Mouse (Mus musculus) forebrain, postnatal 0 days (tissue): ENCODE measurements around the gene Eea1. TPM values are rescaled to one million over a fixed set of nuclear protein-coding genes. Genes with fewer than 3 reads are reported as not detected.

Source experiments
- ATAC-seq: fragments of 200-750 bp; cut with Nextera tagmentation; 2 replicates; pipeline ENCODE4 v1.8.0; 2017; ENCODE audit warnings: mild to moderate bottlenecking, moderate library complexity
- DNase-seq: peaks from one replicate; pipeline ENCODE4 v3.0.0-alpha.2; 2015
- H3K27ac ChIP-seq: fragments of 300-500 bp; sonication (generic); 2 replicates; pipeline ENCODE4 v1.5.1; 2014; ENCODE audit warnings: low read depth, mild to moderate bottlenecking, antibody characterized with exemption, low read length, moderate library complexity, mixed read lengths
- H3K27me3 ChIP-seq: fragments of 300-500 bp; sonication (generic); 2 replicates; pipeline ENCODE4 v1.6.1; 2014; ENCODE audit warnings: mild to moderate bottlenecking, low read length, mixed read lengths; ENCODE audit not compliant: insufficient read depth
- H3K36me3 ChIP-seq: fragments of 300-500 bp; sonication (generic); 2 replicates; pipeline ENCODE4 v1.6.1; 2014; ENCODE audit warnings: mild to moderate bottlenecking, moderate library complexity; ENCODE audit not compliant: insufficient read depth
- H3K4me1 ChIP-seq: fragments of 300-500 bp; sonication (generic); 2 replicates; pipeline ENCODE4 v1.6.1; 2014; ENCODE audit warnings: antibody characterized with exemption; ENCODE audit not compliant: insufficient read depth
- H3K4me2 ChIP-seq: fragments of 300-500 bp; sonication (generic); 2 replicates; pipeline ENCODE4 v1.6.1; 2014; ENCODE audit warnings: low read depth, mild to moderate bottlenecking, moderate library complexity
- H3K4me3 ChIP-seq: fragments of 300-500 bp; sonication (generic); 2 replicates; pipeline ENCODE4 v1.5.1; 2014; ENCODE audit warnings: low read depth, low read length, mixed read lengths
- H3K9ac ChIP-seq: fragments of 300-500 bp; sonication (generic); 2 replicates; pipeline ENCODE4 v1.6.1; 2014; ENCODE audit warnings: mild to moderate bottlenecking
- H3K9me3 ChIP-seq: fragments of 300-500 bp; sonication (generic); 2 replicates; pipeline ENCODE4 v1.6.1; 2016; ENCODE audit warnings: low read length
- CTCF ChIP-seq: sonication (generic); IDR thresholded peaks from 2 replicates; pipeline ENCODE4 v1.5.1; 2016; ENCODE audit warnings: antibody characterized with exemption, control low read depth, low read depth
- WGBS: fragments of 180-500 bp; shearing (Covaris S2); extraction: QIAGEN DNeasy Blood & Tissue Kit; methylation state at CpG from one replicate; pipeline ENCODE4 v1.1.7; 2014; 5-methylcytosine and 5-hydroxymethylcytosine counted together
- polyA plus RNA-seq: library from polyadenylated mRNA; unstranded; fragments of >200 nt; fragmentation: Nextera tagmentation; extraction: Ambion mirVana; gene quantifications from 2 replicates; pipeline ENCODE4 v1.2.1, GENCODE M21; 2015
- total RNA-seq: library from RNA; depleted of rRNA; stranded (reverse); fragments of >200 nt; gene quantifications from 2 replicates; pipeline ENCODE4 v1.2.3, GENCODE M21; 2014

The Eea1 gene
- total and polyA plus RNA-seq, 2 experiments from 2014 or later, result 16.6 to 21.9 TPM

GRCm38 (mm10) chr10:95950194-95950593 is 9.7 kb downstream of the Eea1 start:
- Histone ChIP-seq H3K27me3 (no peaks in the 10 kb centered on the region), H3K36me3 (no peaks in the 10 kb centered on the region), H3K4me1 (no peaks in the 10 kb centered on the region), H3K4me3 (no peak overlapping the region), H3K27ac (no peak overlapping the region), H3K9me3 (no peaks in the 10 kb centered on the region), H3K4me2 (no peak overlapping the region), H3K9ac (no peak overlapping the region)
- ATAC-seq, result no peak
- no peak for TF ChIP-seq CTCF
- no peak for DNase-seq
- WGBS, result 92% methylated on average over 5 of the region's 5 CpGs

DNA sequence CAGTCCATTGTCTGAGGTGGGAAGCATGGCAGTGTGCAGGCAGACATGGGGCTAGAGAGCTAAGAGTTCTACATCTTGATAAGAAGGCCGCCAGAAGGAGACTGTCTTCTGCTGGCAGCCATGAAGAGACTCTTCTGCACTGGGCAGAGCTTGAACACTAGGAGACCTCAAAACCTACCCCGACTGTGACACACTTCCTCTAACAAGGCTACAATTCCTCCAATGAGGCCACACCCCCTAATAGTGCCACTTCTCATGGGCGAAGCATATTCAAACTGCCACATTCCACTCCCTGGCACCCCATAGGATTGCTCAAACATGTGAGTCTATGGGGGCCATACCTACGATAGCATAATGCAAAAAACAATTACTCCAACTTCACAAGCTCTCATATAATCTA is 10.3 kb downstream of the Eea1 start:
- no peak overlapping the region for H3K9ac ChIP-seq
- no peaks in the 10 kb centered on the region for H3K27me3 ChIP-seq
- DNase-seq (no peak), ATAC-seq (no peak)
- TF ChIP-seq CTCF, result no peak
- H3K9me3 ChIP-seq, result no peaks in the 10 kb centered on the region
- H3K4me1 ChIP-seq, result no peaks in the 10 kb centered on the region
- no peak overlapping the region for H3K27ac ChIP-seq
- H3K4me3 ChIP-seq, result no peak overlapping the region
- 95% methylated on average over 4 of the region's 4 CpGs for WGBS
- H3K4me2 ChIP-seq, result no peak overlapping the region
- no peaks in the 10 kb centered on the region for H3K36me3 ChIP-seq

- Histone ChIP-seq H3K27me3 (no peaks in the 10 kb centered on the region), H3K4me3 (no peak overlapping the region), H3K36me3 (no peaks in the 10 kb centered on the region), H3K4me2 (no peak overlapping the region), H3K27ac (no peak overlapping the region), H3K9me3 (no peaks in the 10 kb centered on the region), H3K9ac (no peak overlapping the region), H3K4me1 (no peaks in the 10 kb centered on the region)
- no peak for TF ChIP-seq CTCF
- ATAC-seq, result no peak
- no peak for DNase-seq
- 68% methylated on average over 2 of the region's 2 CpGs for WGBS
Observed at GRCm38 (mm10) chr10:95951346-95951745, 10.9 kb downstream of the Eea1 start.

GRCm38 (mm10) chr10:95956629-95957028 is 16.2 kb downstream of the Eea1 start:
- ATAC-seq (no peak), DNase-seq (no peak)
- no peak overlapping the region for H3K9ac ChIP-seq
- no peak overlapping the region for H3K27ac ChIP-seq
- no peak for TF ChIP-seq CTCF
- WGBS, result 94% methylated on average over 2 of the region's 2 CpGs
- H3K36me3 ChIP-seq, result no peaks in the 10 kb centered on the region
- H3K4me2 ChIP-seq, result no peak overlapping the region
- no peaks in the 10 kb centered on the region for H3K9me3 ChIP-seq
- H3K4me3 ChIP-seq, result no peak overlapping the region
- no peaks in the 10 kb centered on the region for H3K27me3 ChIP-seq
- H3K4me1 ChIP-seq, result no peaks in the 10 kb centered on the region

GRCm38 (mm10) chr10:95957574-95957973 is 17.1 kb downstream of the Eea1 start:
- Histone ChIP-seq H3K4me3 (no peak overlapping the region), H3K27me3 (no peaks in the 10 kb centered on the region), H3K9ac (no peak overlapping the region), H3K4me2 (no peak overlapping the region), H3K36me3 (no peaks in the 10 kb centered on the region), H3K27ac (no peak overlapping the region), H3K4me1 (no peaks in the 10 kb centered on the region), H3K9me3 (no peaks in the 10 kb centered on the region)
- no peak for ATAC-seq
- no peak for TF ChIP-seq CTCF
- DNase-seq, result no peak
- WGBS, result 39% methylated on average over 1 of the region's 1 CpGs

- DNase-seq, result no peak
- Histone ChIP-seq H3K9me3 (no peaks in the 10 kb centered on the region), H3K27ac (no peak overlapping the region), H3K4me3 (no peak overlapping the region), H3K4me1 (no peaks in the 10 kb centered on the region), H3K27me3 (no peaks in the 10 kb centered on the region), H3K36me3 (no peaks in the 10 kb centered on the region), H3K4me2 (no peak overlapping the region), H3K9ac (no peak overlapping the region)
- WGBS, result 90% methylated on average over 1 of the region's 1 CpGs
- no peak for ATAC-seq
- TF ChIP-seq CTCF, result no peak
Observed at GRCm38 (mm10) chr10:95964679-95965078, 24.2 kb downstream of the Eea1 start.

GRCm38 (mm10) chr10:95969694-95970093 is 29.2 kb downstream of the Eea1 start:
- Histone ChIP-seq H3K4me3 (no peak overlapping the region), H3K36me3 (no peaks in the 10 kb centered on the region; the same call in 1 of the 2 replicates), H3K9ac (no peak overlapping the region), H3K4me2 (no peak overlapping the region), H3K27me3 (no peaks in the 10 kb centered on the region), H3K4me1 (no peaks in the 10 kb centered on the region), H3K9me3 (no peaks in the 10 kb centered on the region), H3K27ac (no peak overlapping the region)
- no peak for TF ChIP-seq CTCF
- ATAC-seq (no peak), DNase-seq (no peak)
- WGBS, result 92% methylated on average over 1 of the region's 1 CpGs
